Mouse (Mus musculus) bone marrow, adult 2 months (tissue): ENCODE measurements around the gene Orm3.

Experiments used
- CTCF ChIP-seq: fragments of 200-500 bp; IDR thresholded peaks from 2 replicates; pipeline ENCODE4 v1.5.1; 2011; ENCODE audit warnings: low read length, control low read depth; ENCODE audit not compliant: control insufficient read depth, insufficient read depth
- POLR2A ChIP-seq: fragments of 200-500 bp; IDR thresholded peaks from 2 replicates; pipeline ENCODE4 v1.6.1; 2011; ENCODE audit warnings: low read depth, mild to moderate bottlenecking, control low read depth, low read length, borderline replicate concordance; ENCODE audit not compliant: control insufficient read depth

DNA sequence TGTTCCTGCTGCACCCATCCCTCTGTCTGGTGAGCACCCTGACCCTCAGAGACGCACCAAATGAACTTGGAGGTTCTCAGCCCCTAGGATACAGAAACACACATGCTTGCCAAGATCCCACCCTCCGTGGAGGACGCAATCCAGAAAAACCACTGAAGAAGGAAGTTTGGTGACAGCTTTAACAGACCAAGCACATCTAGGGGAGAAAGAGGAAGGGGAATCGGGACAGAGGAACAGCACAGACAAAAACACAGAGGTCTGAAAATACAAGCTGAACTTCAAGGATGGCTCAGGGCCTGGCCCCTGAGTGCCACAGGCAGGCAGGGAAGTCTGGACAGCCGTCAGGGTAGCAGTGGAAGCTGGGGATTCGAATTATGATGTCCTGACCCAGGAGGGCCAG lies 45.7 kb downstream of the Orm3 start:
- TF ChIP-seq POLR2A (no peak), CTCF (no peak)
